Mouse (Mus musculus) cortical plate, adult 2 months (tissue): Measurements from ENCODE around the gene Oprm1. TPM values are rescaled to one million over a fixed set of nuclear protein-coding genes. Genes with fewer than 3 reads are reported as not detected.

Source experiments
- H3K27ac ChIP-seq: fragments of 200-500 bp; 2 replicates; pipeline ENCODE4 v1.5.1; 2012; ENCODE audit warnings: low read length, control low read depth, inconsistent platforms; ENCODE audit not compliant: insufficient read depth
- H3K4me1 ChIP-seq: fragments of 200-500 bp; 2 replicates; pipeline ENCODE4 v1.6.1; 2011; ENCODE audit warnings: low read length; ENCODE audit not compliant: control insufficient read depth, insufficient read depth
- H3K4me3 ChIP-seq: fragments of 200-500 bp; 2 replicates; pipeline ENCODE4 v1.5.1; 2011; ENCODE audit warnings: mild to moderate bottlenecking, low read length, control low read depth; ENCODE audit not compliant: insufficient read depth
- CTCF ChIP-seq: fragments of 200-500 bp; IDR thresholded peaks from 2 replicates; pipeline ENCODE4 v1.5.1; 2011; ENCODE audit warnings: mild to moderate bottlenecking, control low read depth, low read length; ENCODE audit not compliant: insufficient read depth; ENCODE audit errors: extremely low read depth
- POLR2A ChIP-seq: fragments of 200-500 bp; IDR thresholded peaks from 2 replicates; pipeline ENCODE4 v1.6.1; 2011; ENCODE audit warnings: mild to moderate bottlenecking, low read length, control low read depth; ENCODE audit not compliant: insufficient read depth; ENCODE audit errors: extremely low read depth
- polyA plus RNA-seq: library from polyadenylated mRNA; depleted of rRNA; stranded (reverse); fragments of >200 nt; gene quantifications from 2 replicates; pipeline ENCODE4 v1.2.3, GENCODE M21; 2012

Oprm1 gene
- polyA plus RNA-seq, 1 experiment, result 0.94 TPM

- Histone ChIP-seq H3K4me1 (no peaks in the 10 kb centered on the region; the same call in 1 of the 2 replicates), H3K27ac (0 out of 2 replicates have a peak overlapping the region, but pooled peaks have one; percentile 20), H3K4me3 (no peak overlapping the region)
- no peak for TF ChIP-seq POLR2A
- no peak for TF ChIP-seq CTCF
Observed at GRCm38 (mm10) chr10:6889640-6890245, 131.4 kb downstream of the Oprm1 start.

GRCm38 (mm10) chr10:6890348-6891009 lies 132.2 kb downstream of the Oprm1 start:
- H3K27ac ChIP-seq, result no peak overlapping the region
- no peak for TF ChIP-seq POLR2A
- TF ChIP-seq CTCF, result no peak
- H3K4me3 ChIP-seq, result no peak overlapping the region
- H3K4me1 ChIP-seq, result no peaks in the 10 kb centered on the region; the same call in 1 of the 2 replicates

DNA sequence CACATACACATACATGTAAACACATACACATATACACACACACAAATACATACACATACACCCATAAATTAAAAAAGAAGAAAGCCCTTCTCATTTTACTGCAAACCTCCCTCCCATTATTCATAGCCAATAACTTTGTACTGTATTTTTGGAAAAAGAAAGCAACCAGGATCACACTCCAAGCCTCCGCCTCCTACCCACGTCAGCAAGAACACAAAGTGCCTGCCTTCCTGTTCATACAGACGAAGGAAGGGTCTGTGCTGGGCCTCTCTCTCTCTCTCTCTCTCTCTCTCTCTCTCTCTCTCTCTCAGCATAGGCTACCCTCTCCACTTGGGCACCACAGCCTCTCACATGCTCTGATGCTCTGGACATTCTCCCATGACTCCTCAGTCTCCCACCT lies 137.5 kb downstream of the Oprm1 start:
- Histone ChIP-seq H3K27ac (peak overlapping the region; percentile 24; the same call in 1 of the 2 replicates), H3K4me1 (peaks cover 5% of the 10 kb centered on the region), H3K4me3 (no peak overlapping the region)
- TF ChIP-seq POLR2A (peak; percentile 37; the same call in 1 of the 2 replicates), CTCF (no peak)

DNA sequence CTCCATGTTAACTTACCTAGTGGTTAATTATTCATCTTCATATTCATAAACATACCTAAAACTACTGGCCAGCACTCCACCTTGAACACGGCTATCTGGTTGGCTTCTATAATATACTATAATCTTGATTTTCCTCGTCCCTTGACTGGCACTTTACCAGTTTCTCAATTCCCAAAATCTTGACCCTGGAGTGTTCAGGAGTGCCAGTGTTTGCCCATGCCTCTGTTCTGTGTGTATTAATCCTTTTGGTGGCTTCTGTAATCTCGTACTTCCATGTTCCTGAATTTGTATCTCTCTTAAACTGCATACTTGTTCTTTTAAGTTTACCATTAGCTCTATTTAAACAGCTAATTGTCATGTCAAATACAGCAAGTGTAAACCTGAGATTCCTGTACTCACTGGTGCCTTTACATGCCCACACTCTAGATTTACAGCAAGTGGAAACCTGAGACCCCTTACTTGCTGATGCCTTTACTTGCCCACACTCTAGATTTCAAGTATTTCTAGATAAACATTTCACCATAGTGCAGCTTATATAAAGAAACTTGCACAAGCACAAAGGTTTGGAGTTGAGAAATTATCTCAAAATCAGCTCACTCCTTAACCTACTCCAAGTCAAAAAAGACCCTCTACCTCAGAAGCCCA lies 138.5 kb downstream of the Oprm1 start:
- TF ChIP-seq CTCF (no peak), POLR2A (no peak)
- Histone ChIP-seq H3K4me1 (peaks cover 5% of the 10 kb centered on the region), H3K4me3 (no peak overlapping the region), H3K27ac (no peak overlapping the region)

GRCm38 (mm10) chr10:6900126-6900525 lies 141.8 kb downstream of the Oprm1 start:
- Histone ChIP-seq H3K27ac (no peak overlapping the region), H3K4me1 (peaks cover 10% of the 10 kb centered on the region), H3K4me3 (no peak overlapping the region)
- no peak for TF ChIP-seq POLR2A
- TF ChIP-seq CTCF, result no peak

GRCm38 (mm10) chr10:6901819-6902393 lies 143.6 kb downstream of the Oprm1 start:
- Histone ChIP-seq H3K4me3 (no peak overlapping the region), H3K4me1 (peaks cover 8% of the 10 kb centered on the region), H3K27ac (no peak overlapping the region)
- no peak for TF ChIP-seq POLR2A
- no peak for TF ChIP-seq CTCF

DNA sequence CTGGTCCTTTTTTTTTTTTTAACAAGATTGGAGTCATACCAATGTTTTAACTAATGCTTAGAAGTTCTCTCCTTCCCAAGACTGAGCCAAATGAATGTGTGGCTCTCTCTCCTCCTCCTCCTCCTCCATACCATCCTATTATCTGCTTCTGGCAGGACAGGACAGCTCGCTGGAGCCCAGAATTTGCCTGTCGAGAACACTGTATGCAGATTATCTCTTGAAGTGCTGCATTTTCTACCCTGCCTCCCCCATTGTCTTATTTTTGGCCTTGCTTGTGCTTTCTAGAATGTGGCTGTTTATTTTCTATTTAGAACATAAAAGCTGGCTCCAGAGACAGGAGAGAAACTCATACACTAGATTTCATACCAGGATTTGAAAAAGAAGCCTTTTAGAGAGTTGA lies 151.5 kb downstream of the Oprm1 start:
- peaks cover 5% of the 10 kb centered on the region for H3K4me1 ChIP-seq
- TF ChIP-seq CTCF, result no peak
- no peak for TF ChIP-seq POLR2A
- no peak overlapping the region for H3K27ac ChIP-seq
- H3K4me3 ChIP-seq, result no peak overlapping the region

DNA sequence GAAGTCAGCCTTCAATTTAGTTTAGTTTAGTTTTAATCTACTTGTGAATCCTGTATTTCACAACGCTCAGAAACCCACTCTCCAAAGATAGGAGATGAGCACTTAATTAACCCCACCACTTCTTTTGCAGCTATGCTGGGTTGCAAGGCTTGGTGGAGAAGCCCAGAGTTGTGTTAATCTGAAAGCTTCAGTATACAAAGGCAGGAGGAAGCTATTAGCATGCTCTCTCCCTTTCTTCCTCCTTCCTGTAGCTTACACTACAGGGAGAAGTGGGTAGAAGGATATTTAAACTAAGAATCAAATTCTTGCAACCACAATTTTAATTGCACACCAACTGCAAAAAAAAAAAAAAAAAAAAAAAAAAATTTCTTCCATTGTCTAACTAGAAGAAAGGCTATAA lies 157.7 kb downstream of the Oprm1 start:
- TF ChIP-seq CTCF (no peak), POLR2A (no peak)
- H3K27ac ChIP-seq, result no peak overlapping the region
- peaks cover 3% of the 10 kb centered on the region for H3K4me1 ChIP-seq
- H3K4me3 ChIP-seq, result no peak overlapping the region

GRCm38 (mm10) chr10:6916545-6917257 lies 158.4 kb downstream of the Oprm1 start:
- H3K27ac ChIP-seq, result no peak overlapping the region
- no peak overlapping the region for H3K4me3 ChIP-seq
- peaks cover 3% of the 10 kb centered on the region for H3K4me1 ChIP-seq
- TF ChIP-seq POLR2A (no peak), CTCF (no peak)
